Mouse (Mus musculus) ES-E14 (cell line): ENCODE results near the gene Sgms1.

Source experiments
- CHD2 ChIP-seq: IDR thresholded peaks from 2 replicates; pipeline ENCODE4 v1.6.1; 2014; ENCODE audit warnings: mild to moderate bottlenecking, low read depth, low read length, inconsistent platforms
- HCFC1 ChIP-seq: IDR thresholded peaks from 2 replicates; pipeline ENCODE4 v1.6.1; 2012; ENCODE audit warnings: low read length, inconsistent platforms, borderline replicate concordance; ENCODE audit not compliant: insufficient read depth
- MAFK ChIP-seq: IDR thresholded peaks from 2 replicates; pipeline ENCODE4 v1.6.1; 2014; ENCODE audit warnings: mild to moderate bottlenecking, low read depth, low read length, inconsistent platforms; ENCODE audit not compliant: insufficient read depth
- ZC3H11A ChIP-seq: IDR thresholded peaks from 2 replicates; pipeline ENCODE4 v1.6.1; 2012; ENCODE audit warnings: low read depth, mild to moderate bottlenecking, inconsistent platforms, low read length, borderline replicate concordance

DNA sequence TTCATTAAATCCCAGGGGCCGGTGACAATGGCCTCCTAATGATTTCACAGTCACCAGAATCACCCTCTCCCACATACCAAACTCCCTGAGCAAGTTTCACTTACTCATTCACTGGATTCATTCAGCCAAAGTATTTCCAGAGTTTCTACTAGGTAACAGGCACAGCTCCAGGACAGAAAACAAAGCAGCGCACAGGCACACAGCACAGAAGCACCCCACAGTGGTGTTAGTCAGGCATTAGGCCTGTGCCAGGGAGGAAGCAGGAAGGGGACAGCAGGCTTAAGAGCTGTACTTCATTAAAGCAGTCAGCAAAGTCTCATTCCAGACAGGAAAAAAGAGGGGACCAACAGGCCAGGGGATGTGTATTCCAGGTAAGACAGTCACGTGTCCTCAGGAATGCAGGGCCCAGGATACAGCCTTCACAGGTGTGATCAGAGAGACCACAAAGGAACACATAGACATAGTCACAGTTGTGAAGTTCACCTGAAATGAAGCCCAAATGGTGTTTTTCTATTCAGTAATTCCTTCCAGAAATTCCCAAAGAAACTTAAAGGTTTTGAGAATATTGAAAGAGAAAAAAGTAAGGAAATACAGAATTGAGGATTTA, 67.0 kb downstream of the Sgms1 start:
- TF ChIP-seq MAFK (no peak), CHD2 (no peak), HCFC1 (no peak), ZC3H11A (no peak)
